Mouse (Mus musculus) heart, postnatal 0 days (tissue): ENCODE measurements around the gene Chst1.

Source experiments
- CTCF ChIP-seq: IDR thresholded peaks from 2 replicates; pipeline ENCODE4 v1.5.1; 2016; ENCODE audit warnings: antibody characterized with exemption, control low read depth, low read depth
- EP300 ChIP-seq: IDR thresholded peaks from 2 replicates; pipeline ENCODE4 v1.6.1; 2016; ENCODE audit warnings: antibody characterized with exemption, low read depth

DNA sequence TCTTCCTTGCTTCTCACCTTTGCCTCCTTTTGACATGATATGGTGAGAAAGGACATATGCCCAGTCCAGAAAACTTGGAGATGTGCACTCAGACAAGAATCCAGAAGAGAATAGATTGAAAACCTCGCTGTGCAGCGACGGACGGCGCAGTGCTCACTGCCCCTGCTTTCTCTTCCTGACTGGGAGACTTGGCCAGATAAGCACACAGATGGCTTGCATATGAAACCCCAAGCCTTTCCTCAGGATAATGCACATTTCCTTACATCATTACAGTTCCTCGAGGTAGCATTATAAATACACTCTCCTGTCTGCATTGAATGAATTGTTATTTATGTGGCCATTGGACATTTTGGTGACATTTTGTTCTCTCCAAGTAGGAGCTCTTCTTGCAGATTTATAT, 28.9 kb upstream of the Chst1 start:
- TF ChIP-seq CTCF (no peak), EP300 (no peak)
